Mouse (Mus musculus) myocyte (in vitro differentiated cells): ENCODE measurements at regions not wholly inside any gene's neighbourhood (a gene's known extent, or its start where the extent isn't known, plus 50 kb on each side); places are given as distances from the start of the nearest gene placed in this dataset.

Experiments
- H3K27me3 ChIP-seq: one replicate; pipeline ENCODE4 v1.6.1; 2011; ENCODE audit not compliant: control insufficient read depth, insufficient read depth, insufficient read length
- H3K36me3 ChIP-seq: one replicate; pipeline ENCODE4 v1.6.1; 2011; ENCODE audit not compliant: control insufficient read depth, insufficient read depth
- H3K4me2 ChIP-seq: one replicate; pipeline ENCODE4 v1.6.1; 2011; ENCODE audit warnings: low read depth, control low read depth
- H3K4me3 ChIP-seq: one replicate; pipeline ENCODE4 v1.5.1; 2011; ENCODE audit warnings: mild to moderate bottlenecking, control low read depth, moderate library complexity
- H3K79me2 ChIP-seq: one replicate; pipeline ENCODE4 v1.6.1; 2011; ENCODE audit not compliant: control insufficient read depth, insufficient read depth
- H3ac ChIP-seq: one replicate; pipeline ENCODE4 v1.6.1; 2011; ENCODE audit not compliant: control insufficient read depth, insufficient read length
- CEBPB ChIP-seq: IDR thresholded peaks from 2 replicates; pipeline ENCODE4 v1.6.1; 2011; ENCODE audit warnings: mild to moderate bottlenecking, moderate library complexity; ENCODE audit not compliant: poor library complexity, insufficient read depth, severe bottlenecking
- E2F4 ChIP-seq: IDR thresholded peaks from one replicate; pipeline ENCODE4 v1.6.1; 2011; ENCODE audit warnings: mild to moderate bottlenecking, control low read depth, moderate library complexity; ENCODE audit not compliant: insufficient read depth
- MAX ChIP-seq: IDR thresholded peaks from one replicate; pipeline ENCODE4 v1.6.1; 2011; ENCODE audit warnings: low read depth, mild to moderate bottlenecking, control low read depth
- MYOD1 ChIP-seq, 3 experiments: IDR thresholded peaks; one replicate each; pipeline ENCODE4 v1.6.1; 2011; ENCODE audit warnings: control low read depth in 2 of 3, low read depth in 2 of 3, mild to moderate bottlenecking in 2 of 3, moderate library complexity in 1 of 3; ENCODE audit not compliant: insufficient read length in 2 of 3, control insufficient read depth in 1 of 3
- MYOG ChIP-seq, 3 experiments: IDR thresholded peaks; one replicate each; pipeline ENCODE4 v1.6.1; 2011; ENCODE audit warnings: control low read depth in 2 of 3, low read depth in 2 of 3, mild to moderate bottlenecking in 2 of 3; ENCODE audit not compliant: insufficient read length in 2 of 3, control insufficient read depth in 1 of 3, insufficient read depth in 1 of 3
- POLR2A ChIP-seq: IDR thresholded peaks from one replicate; pipeline ENCODE4 v1.6.1; 2011; ENCODE audit warnings: low read depth, mild to moderate bottlenecking, control low read depth, moderate library complexity; ENCODE audit not compliant: insufficient read length
- POLR2AphosphoS2 ChIP-seq: IDR thresholded peaks from one replicate; pipeline ENCODE4 v1.6.1; 2011; ENCODE audit warnings: low read depth, control low read depth; ENCODE audit not compliant: insufficient read length
- REST ChIP-seq: IDR thresholded peaks from one replicate; pipeline ENCODE4 v1.6.1; 2011; ENCODE audit warnings: mild to moderate bottlenecking, control low read depth, moderate library complexity; ENCODE audit not compliant: insufficient read depth, insufficient read length
- SRF ChIP-seq: IDR thresholded peaks from one replicate; pipeline ENCODE4 v1.6.1; 2011; ENCODE audit warnings: low read depth; ENCODE audit not compliant: control insufficient read depth, insufficient read length
- TCF12 ChIP-seq: IDR thresholded peaks from one replicate; pipeline ENCODE4 v1.6.1; 2011; ENCODE audit warnings: mild to moderate bottlenecking, control low read depth; ENCODE audit not compliant: poor library complexity, insufficient read depth, severe bottlenecking
- TCF3 ChIP-seq: IDR thresholded peaks from one replicate; pipeline ENCODE4 v1.6.1; 2011; ENCODE audit warnings: low read depth, control low read depth; ENCODE audit not compliant: insufficient read length
- USF1 ChIP-seq: IDR thresholded peaks from one replicate; pipeline ENCODE4 v1.6.1; 2011; ENCODE audit warnings: low read depth, mild to moderate bottlenecking, control low read depth, moderate library complexity

- Histone ChIP-seq H3K27me3 (no peaks in the 10 kb centered on the region), H3K36me3 (no peaks in the 10 kb centered on the region), H3ac (no peak overlapping the region), H3K4me3 (no peak overlapping the region), H3K4me2 (no peak overlapping the region), H3K79me2 (no peaks in the 10 kb centered on the region)
- TF ChIP-seq POLR2AphosphoS2 (no peak), TCF12 (no peak), CEBPB (no peak), E2F4 (no peak), REST (no peak), TCF3 (no peak), USF1 (no peak), SRF (no peak), POLR2A (no peak), MYOD1 (IDR thresholded peaks at IDR 0.05; ENCODE audit: control insufficient read depth in 1 of 3, insufficient read length in 2 of 3, low read depth in 2 of 3) (no peak), MYOG (IDR thresholded peaks at IDR 0.05; ENCODE audit: control insufficient read depth in 1 of 3, insufficient read depth in 1 of 3, insufficient read length in 2 of 3, low read depth in 2 of 3) (no peak), MAX (no peak)
These were observed 497.2 kb downstream of the Bnc2 start for GRCm38 (mm10) chr4:84177827-84178226.

DNA sequence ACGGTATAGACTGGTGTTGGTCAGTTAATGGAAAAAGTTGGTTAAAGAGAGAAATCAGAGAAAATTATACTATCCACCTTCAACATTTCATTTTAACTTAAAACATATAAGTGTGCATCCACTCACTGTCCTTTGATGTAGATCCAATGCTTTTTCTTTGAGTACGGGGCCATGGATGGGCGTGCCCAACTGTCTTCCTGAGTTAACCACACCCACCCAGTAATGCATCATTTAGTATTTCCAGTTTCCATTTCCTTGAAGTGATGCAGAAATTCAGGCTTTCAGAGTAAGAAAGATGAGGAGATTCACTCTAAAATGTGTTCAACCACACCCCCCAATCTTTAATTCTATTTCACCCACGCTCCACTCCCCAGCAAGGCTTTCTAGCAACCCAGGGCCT, 490.6 kb downstream of the Bnc2 start:
- H3K4me2 ChIP-seq: no peak overlapping the region
- TF ChIP-seq MYOG (IDR thresholded peaks at IDR 0.05; ENCODE audit: control insufficient read depth in 1 of 3, insufficient read depth in 1 of 3, insufficient read length in 2 of 3, low read depth in 2 of 3) (no peak), CEBPB (no peak), POLR2AphosphoS2 (no peak), MAX (no peak), TCF3 (no peak), SRF (no peak), REST (no peak), E2F4 (no peak), MYOD1 (IDR thresholded peaks at IDR 0.05; ENCODE audit: control insufficient read depth in 1 of 3, insufficient read length in 2 of 3, low read depth in 2 of 3) (no peak), POLR2A (no peak), USF1 (no peak), TCF12 (no peak)

GRCm38 (mm10) chr4:84184844-84185243, 490.2 kb downstream of the Bnc2 start:
- Histone ChIP-seq H3K79me2 (no peaks in the 10 kb centered on the region), H3K27me3 (no peaks in the 10 kb centered on the region), H3K4me2 (no peak overlapping the region), H3K4me3 (no peak overlapping the region), H3ac (no peak overlapping the region), H3K36me3 (no peaks in the 10 kb centered on the region)
- TF ChIP-seq E2F4 (no peak), MAX (no peak), MYOD1 (IDR thresholded peaks at IDR 0.05; ENCODE audit: control insufficient read depth in 1 of 3, insufficient read length in 2 of 3, low read depth in 2 of 3) (no peak), USF1 (no peak), TCF3 (no peak), POLR2A (no peak), MYOG (IDR thresholded peaks at IDR 0.05; ENCODE audit: control insufficient read depth in 1 of 3, insufficient read depth in 1 of 3, insufficient read length in 2 of 3, low read depth in 2 of 3) (no peak), POLR2AphosphoS2 (no peak), REST (no peak), SRF (no peak)

More for the DNA sequence above, 490.6 kb downstream of the Bnc2 start:
- H3K4me3 ChIP-seq: no peak overlapping the region
- H3K79me2 ChIP-seq: no peaks in the 10 kb centered on the region
- no peaks in the 10 kb centered on the region for H3K36me3 ChIP-seq
- H3K27me3 ChIP-seq: no peaks in the 10 kb centered on the region
- no peak overlapping the region for H3ac ChIP-seq

- Histone ChIP-seq H3K4me3 (no peak overlapping the region), H3ac (no peak overlapping the region), H3K4me2 (no peak overlapping the region), H3K79me2 (no peaks in the 10 kb centered on the region), H3K27me3 (no peaks in the 10 kb centered on the region), H3K36me3 (no peaks in the 10 kb centered on the region)
- TF ChIP-seq REST (no peak), POLR2A (no peak), USF1 (no peak), SRF (no peak), E2F4 (no peak), CEBPB (no peak), MAX (no peak), TCF12 (no peak)
These were observed 485.8 kb downstream of the Bnc2 start for GRCm38 (mm10) chr4:84189315-84189714.

GRCm38 (mm10) chr4:84191303-84191702, 483.8 kb downstream of the Bnc2 start:
- H3K4me3 ChIP-seq: no peak overlapping the region
- TF ChIP-seq SRF (no peak), E2F4 (no peak), MAX (no peak)
- H3K4me2 ChIP-seq: no peak overlapping the region
- H3ac ChIP-seq: no peak overlapping the region
- no peaks in the 10 kb centered on the region for H3K79me2 ChIP-seq
- no peaks in the 10 kb centered on the region for H3K36me3 ChIP-seq
- H3K27me3 ChIP-seq: no peaks in the 10 kb centered on the region
